Mouse (Mus musculus) intestine, postnatal 0 days (tissue): ENCODE results near the gene Olfr1413. TPM values are rescaled to one million over a fixed set of nuclear protein-coding genes. Genes with fewer than 3 reads are reported as not detected.

Source experiments
- ATAC-seq: fragments of 200-750 bp; cut with Nextera tagmentation; 2 replicates; pipeline ENCODE4 v1.8.0; 2017; ENCODE audit warnings: mild to moderate bottlenecking, moderate TSS enrichment, moderate library complexity
- H3K27ac ChIP-seq: fragments of 300-500 bp; sonication (generic); 2 replicates; pipeline ENCODE4 v1.5.1; 2014; ENCODE audit warnings: mild to moderate bottlenecking, low read depth, low read length, moderate library complexity
- H3K27me3 ChIP-seq: fragments of 300-500 bp; sonication (generic); replicated peaks from 2 replicates; pipeline ENCODE4 v1.6.1; 2014; ENCODE audit warnings: low read length, mixed read lengths; ENCODE audit not compliant: control insufficient read depth, insufficient read depth
- H3K36me3 ChIP-seq: fragments of 300-500 bp; sonication (generic); 2 replicates; pipeline ENCODE4 v1.6.1; 2014; ENCODE audit warnings: mild to moderate bottlenecking, moderate library complexity; ENCODE audit not compliant: control insufficient read depth, insufficient read depth
- H3K4me1 ChIP-seq: fragments of 300-500 bp; sonication (generic); replicated peaks from 2 replicates; pipeline ENCODE4 v1.6.1; 2014; ENCODE audit warnings: antibody characterized with exemption, low read length, mixed read lengths; ENCODE audit not compliant: control insufficient read depth, insufficient read depth
- H3K4me2 ChIP-seq: fragments of 300-500 bp; sonication (generic); replicated peaks from 2 replicates; pipeline ENCODE4 v1.6.1; 2014; ENCODE audit warnings: low read depth, mild to moderate bottlenecking, moderate library complexity
- H3K4me3 ChIP-seq: fragments of 300-500 bp; sonication (generic); 2 replicates; pipeline ENCODE4 v1.5.1; 2014; ENCODE audit warnings: low read depth, low read length
- H3K9ac ChIP-seq: fragments of 300-500 bp; sonication (generic); 2 replicates; pipeline ENCODE4 v1.6.1; 2014; ENCODE audit warnings: mild to moderate bottlenecking, low read depth, low read length
- H3K9me3 ChIP-seq: fragments of 300-500 bp; sonication (generic); 2 replicates; pipeline ENCODE4 v1.6.1; 2016; ENCODE audit warnings: mixed run types; ENCODE audit not compliant: control insufficient read depth
- CTCF ChIP-seq: sonication (generic); IDR thresholded peaks from 2 replicates; pipeline ENCODE4 v1.5.1; 2016; ENCODE audit warnings: low read depth, mild to moderate bottlenecking, control low read depth, antibody characterized with exemption, moderate library complexity
- WGBS: fragments of 180-500 bp; shearing (Covaris S2); extraction: QIAGEN DNeasy Blood & Tissue Kit; methylation state at CpG from one replicate; pipeline ENCODE4 v1.1.7; 2014; 5-methylcytosine and 5-hydroxymethylcytosine counted together
- polyA plus RNA-seq: library from polyadenylated mRNA; unstranded; fragments of >200 nt; fragmentation: Nextera tagmentation; extraction: Ambion mirVana; gene quantifications from 2 replicates; pipeline ENCODE4 v1.2.1, GENCODE M21; 2015

The Olfr1413 gene
- polyA plus RNA-seq, 1 experiment from 2014 or later = not detected

DNA sequence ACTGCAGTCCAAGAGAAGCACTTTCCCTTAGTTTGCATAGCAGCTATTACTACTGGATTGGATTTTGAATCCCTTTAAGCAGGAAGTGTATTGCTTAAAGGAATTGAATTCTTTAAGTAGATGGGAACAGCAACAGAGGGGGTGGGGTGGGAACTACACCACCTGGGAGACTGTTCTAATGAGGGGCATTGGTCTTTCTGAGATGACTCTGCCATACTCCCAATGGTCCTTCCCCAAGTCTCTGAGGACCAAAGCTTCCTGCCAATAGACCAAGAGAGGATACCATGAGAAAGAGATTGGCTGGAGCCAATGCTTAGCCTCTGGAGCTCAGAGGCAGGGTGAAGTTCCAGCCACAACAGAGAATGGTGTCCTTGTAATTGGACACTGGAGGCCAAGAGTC, 23.0 kb downstream of the Olfr1413 start, which contains the start of gene Olfr1411:
Olfr1411 (plus strand) TSS at position 301 of the 400 bp plus-strand sequence.
- Histone ChIP-seq H3K36me3 (no peaks in the 10 kb centered on the region), H3K9ac (no peak within 1 kb of the TSS), H3K27ac (no peak within 1 kb of the TSS), H3K9me3 (no peaks in the 10 kb centered on the region), H3K27me3 (no peaks in the 10 kb centered on the region), H3K4me2 (no peak within 1 kb of the TSS), H3K4me3 (no peak within 1 kb of the TSS), H3K4me1 (no peaks in the 10 kb centered on the region)
- no peak for ATAC-seq
- TF ChIP-seq CTCF = no peak

DNA sequence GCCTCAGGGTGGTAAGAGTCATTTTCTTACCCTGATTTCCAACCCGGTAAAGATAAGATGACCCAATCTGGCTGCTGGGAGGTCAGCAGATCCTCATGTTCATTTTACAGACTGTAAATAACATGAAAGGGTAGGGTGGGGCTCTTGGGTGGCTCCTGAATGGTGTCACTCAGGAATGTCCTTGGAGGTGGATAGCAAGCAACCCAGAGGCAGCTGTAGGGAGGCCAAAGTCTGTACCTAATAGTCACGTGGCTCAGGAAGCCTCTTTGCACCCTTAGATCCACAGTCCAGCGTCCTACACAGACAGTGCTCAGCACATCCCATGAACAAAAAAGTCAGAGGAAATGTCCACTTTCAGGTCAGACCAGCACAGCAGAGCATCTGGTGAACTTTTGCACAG, 24.9 kb downstream of the Olfr1413 start:
- no peak for ATAC-seq
- no peak for TF ChIP-seq CTCF
- 57% methylated on average over 3 of the region's 3 CpGs for WGBS

DNA sequence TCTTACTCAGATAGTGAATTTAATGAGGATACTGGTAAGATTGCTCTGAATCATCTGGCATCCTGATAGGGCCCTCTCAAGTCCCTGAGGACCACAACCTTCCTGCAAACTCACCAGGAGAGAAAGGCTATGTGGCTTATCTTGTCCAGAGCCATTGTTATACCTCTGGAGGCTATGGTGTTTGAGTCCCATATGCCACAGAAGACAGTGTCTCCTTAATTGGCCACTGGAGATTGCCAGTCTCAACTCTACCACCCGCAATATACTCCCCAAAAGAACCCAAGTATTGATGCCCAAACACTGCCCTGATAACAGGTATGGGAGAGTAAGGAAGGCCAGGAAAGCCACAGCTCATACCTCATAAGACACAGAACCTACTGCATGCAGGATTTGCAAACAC, 34.4 kb downstream of the Olfr1413 start, which contains the start of gene Olfr1410:
Olfr1410 (plus strand) TSS at position 301 of the 400 bp plus-strand sequence.
- 81% methylated on average over 1 of the region's 1 CpGs for WGBS
- no peak within 1 kb of the TSS for H3K27ac ChIP-seq
- no peak within 1 kb of the TSS for H3K9ac ChIP-seq

More for the DNA sequence above, 24.9 kb downstream of the Olfr1413 start:
- Histone ChIP-seq H3K4me3 (no peak overlapping the region), H3K36me3 (no peaks in the 10 kb centered on the region), H3K9me3 (no peaks in the 10 kb centered on the region), H3K4me2 (no peak overlapping the region), H3K27ac (no peak overlapping the region), H3K9ac (no peak overlapping the region), H3K27me3 (no peaks in the 10 kb centered on the region), H3K4me1 (no peaks in the 10 kb centered on the region)

DNA sequence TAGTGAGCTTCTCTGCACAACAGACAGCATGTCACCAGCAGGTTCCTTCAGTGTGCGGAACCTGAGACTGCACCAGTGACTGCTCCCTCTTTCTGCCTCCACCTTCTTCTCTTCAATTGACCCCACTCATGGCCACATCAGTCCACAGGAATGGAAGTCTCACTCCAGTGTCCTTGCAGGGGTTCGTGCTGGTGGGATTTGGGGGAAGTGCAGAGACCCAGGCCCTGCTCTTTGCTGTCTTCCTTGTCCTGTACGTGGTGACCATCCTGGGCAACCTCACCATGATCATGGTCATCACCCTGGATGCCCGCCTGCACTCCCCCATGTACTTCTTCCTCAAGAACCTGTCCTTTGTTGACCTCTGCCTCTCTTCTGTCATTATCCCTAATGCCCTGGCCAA, 36.6 kb downstream of the Olfr1413 start:
- 78% methylated on average over 4 of the region's 4 CpGs for WGBS
- no peak overlapping the region for H3K4me3 ChIP-seq
- H3K4me2 ChIP-seq = no peak overlapping the region
- H3K27me3 ChIP-seq = no peaks in the 10 kb centered on the region
- H3K27ac ChIP-seq = no peak overlapping the region
- no peaks in the 10 kb centered on the region for H3K4me1 ChIP-seq
- H3K36me3 ChIP-seq = no peaks in the 10 kb centered on the region
- no peak for TF ChIP-seq CTCF
- no peak for ATAC-seq
- H3K9me3 ChIP-seq = no peaks in the 10 kb centered on the region
- H3K9ac ChIP-seq = no peak overlapping the region

More for the DNA sequence above, 34.4 kb downstream of the Olfr1413 start, which contains the start of gene Olfr1410:
- no peaks in the 10 kb centered on the region for H3K36me3 ChIP-seq
- ATAC-seq = no peak
- no peak within 1 kb of the TSS for H3K4me3 ChIP-seq
- H3K4me2 ChIP-seq = no peak within 1 kb of the TSS
- H3K4me1 ChIP-seq = no peaks in the 10 kb centered on the region
- H3K27me3 ChIP-seq = no peaks in the 10 kb centered on the region
- no peak for TF ChIP-seq CTCF
- H3K9me3 ChIP-seq = no peaks in the 10 kb centered on the region

DNA sequence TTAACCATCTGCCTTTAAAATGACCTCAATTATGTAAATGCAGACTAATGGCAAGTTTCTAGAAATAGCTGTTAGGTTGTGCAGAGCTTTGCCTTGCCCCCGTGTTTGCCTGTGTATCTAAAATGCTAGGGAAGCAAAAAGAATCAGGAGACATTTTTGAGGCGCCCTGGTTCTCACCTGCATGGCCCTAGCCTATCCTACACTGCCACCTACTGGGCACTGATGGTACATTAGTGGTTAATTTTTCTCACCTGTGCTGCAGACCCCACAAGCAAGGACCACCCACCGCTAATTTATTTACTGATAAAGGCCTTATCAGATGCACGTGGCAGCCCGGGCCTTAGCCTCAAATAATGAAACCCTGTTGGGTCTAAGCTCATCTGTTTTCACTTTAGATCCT, 39.9 kb downstream of the Olfr1413 start:
- Histone ChIP-seq H3K4me1 (no peaks in the 10 kb centered on the region), H3K27me3 (no peaks in the 10 kb centered on the region), H3K36me3 (no peaks in the 10 kb centered on the region), H3K9me3 (no peaks in the 10 kb centered on the region), H3K4me3 (no peak overlapping the region), H3K9ac (no peak overlapping the region), H3K27ac (no peak overlapping the region), H3K4me2 (no peak overlapping the region)
- 4% methylated on average over 5 of the region's 5 CpGs for WGBS
- peak; percentile 92 for TF ChIP-seq CTCF
- ATAC-seq = no peak

DNA sequence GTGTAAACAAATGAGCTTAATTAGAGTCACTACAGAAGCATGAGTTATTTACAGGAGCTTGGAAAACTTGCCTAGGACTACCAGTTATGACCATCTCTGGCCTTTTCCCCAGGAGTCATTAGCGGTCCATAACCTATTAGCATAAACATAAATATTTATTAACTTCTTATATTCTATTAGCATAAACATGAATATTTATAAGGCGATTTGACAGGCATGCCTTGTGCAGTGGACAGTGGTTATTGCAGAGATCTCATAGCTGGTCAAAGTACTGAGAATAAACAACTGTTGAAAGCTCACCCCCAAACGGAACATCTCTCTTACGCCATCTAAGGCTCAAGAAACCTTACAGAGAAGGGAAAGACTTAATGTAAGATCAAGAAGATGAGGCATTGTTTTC, 42.1 kb downstream of the Olfr1413 start:
- Histone ChIP-seq H3K4me2 (no peak overlapping the region), H3K36me3 (no peaks in the 10 kb centered on the region), H3K27ac (no peak overlapping the region), H3K9ac (no peak overlapping the region), H3K4me1 (no peaks in the 10 kb centered on the region), H3K4me3 (no peak overlapping the region), H3K27me3 (no peaks in the 10 kb centered on the region), H3K9me3 (no peaks in the 10 kb centered on the region)
- ATAC-seq = no peak
- TF ChIP-seq CTCF = no peak
- WGBS = 52% methylated on average over 4 of the region's 4 CpGs

DNA sequence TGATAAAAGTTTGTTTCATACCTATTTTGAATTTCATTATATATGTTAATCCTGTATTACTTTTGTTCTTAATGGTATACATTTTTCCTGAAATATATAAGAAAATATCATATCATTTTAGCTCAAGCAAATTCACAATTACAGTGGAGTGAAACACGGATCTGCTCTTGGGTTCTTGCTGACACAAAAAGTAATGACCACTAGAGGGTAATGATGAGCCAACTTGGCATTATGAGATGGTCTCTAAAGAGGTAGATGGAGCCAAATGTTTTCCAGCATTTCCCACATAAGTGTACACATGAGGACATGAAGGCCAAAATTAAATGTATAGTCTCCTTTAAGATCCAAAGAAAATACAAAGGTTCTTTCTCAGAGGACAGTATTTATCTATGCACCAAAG, 43.4 kb downstream of the Olfr1413 start:
- no peaks in the 10 kb centered on the region for H3K9me3 ChIP-seq
- no peak overlapping the region for H3K4me2 ChIP-seq
- no peak overlapping the region for H3K4me3 ChIP-seq
- WGBS = 14% methylated on average over 1 of the region's 1 CpGs
- no peak overlapping the region for H3K27ac ChIP-seq
- H3K4me1 ChIP-seq = no peaks in the 10 kb centered on the region
- peak; percentile 70 for TF ChIP-seq CTCF
- H3K9ac ChIP-seq = no peak overlapping the region
- H3K36me3 ChIP-seq = no peaks in the 10 kb centered on the region
- no peak for ATAC-seq
- H3K27me3 ChIP-seq = no peaks in the 10 kb centered on the region
